In the genomic region with DNA sequence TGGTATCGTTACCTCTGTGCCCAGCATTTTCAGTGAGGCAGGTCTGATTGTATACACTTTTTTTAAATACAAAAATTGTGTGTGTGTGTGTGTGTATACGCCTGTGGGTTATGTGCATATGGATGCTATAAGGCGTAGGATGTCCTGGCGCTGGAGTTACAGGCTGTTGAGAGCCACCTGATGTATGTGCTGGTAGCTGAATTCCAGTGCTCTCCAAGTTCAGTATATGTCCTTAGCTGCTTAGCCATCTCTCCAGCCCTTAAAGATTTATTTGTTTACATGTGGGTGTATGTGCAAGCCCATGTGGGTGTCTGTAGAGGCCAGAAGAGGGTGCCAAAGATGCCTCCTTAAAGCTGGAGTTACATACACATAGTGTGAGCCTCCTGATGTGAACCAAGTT, we compare ENCODE assay signal across 8 mouse cellular contexts. TPM values are rescaled to one million over a fixed set of nuclear protein-coding genes. Genes with fewer than 3 reads are reported as not detected.
DNase-seq lines count a peak whose midpoint lies in the region; ATAC-seq and TF ChIP-seq lines count a peak whose summit lies in the region.

No protein-coding gene starts in this region.

- H3K9me3 ChIP-seq in heart, embryonic 10.5 days = no peaks in the 10 kb centered on the region
- no peaks in the 10 kb centered on the region for H3K9me3 ChIP-seq in CH12.LX (replicated peaks; ENCODE audit: low read length)
- H3K9me3 ChIP-seq in forebrain, embryonic 12.5 days = no peaks in the 10 kb centered on the region
- H3K9me3 ChIP-seq in liver, embryonic 15.5 days (replicated peaks) = no peaks in the 10 kb centered on the region

- no peak for DNase-seq in heart, embryonic 10.5 days (ENCODE audit: low spot score)
- no peak for DNase-seq in heart, adult 11 months
- DNase-seq in CH12.LX (ENCODE audit: extremely low read depth) = no peak
- no peak for DNase-seq in thymus, postnatal 36 days
- no peak for DNase-seq in kidney, postnatal 25 days
- DNase-seq in thymus, postnatal 10 days (ENCODE audit: low spot score in 2 of 2) = no peak

- in situ Hi-C loops in CH12.LX (cut with MboI; ENCODE audit: low pct_ligation_motif_present, low pct_unique_long_range_greater_than_20kb, low sequenced_read_pairs) = no loop called here

- H3K4me1 ChIP-seq in heart, embryonic 10.5 days = peaks cover 25% of the 10 kb centered on the region
- peaks cover 0 to 9% of the 10 kb centered on the region in 2 experiments; a peak in 2 of 4 replicates for H3K4me1 ChIP-seq in CH12.LX (ENCODE audit: control insufficient read depth in 1 of 2, insufficient read depth in 2 of 2)
- peaks cover 18% of the 10 kb centered on the region for H3K4me1 ChIP-seq in forebrain, embryonic 12.5 days
- peaks cover 32% of the 10 kb centered on the region for H3K4me1 ChIP-seq in liver, embryonic 15.5 days (replicated peaks)

- H3K36me3 ChIP-seq in heart, embryonic 10.5 days = no peaks in the 10 kb centered on the region
- H3K36me3 ChIP-seq in CH12.LX (replicated peaks in 1 of 2; ENCODE audit: control insufficient read depth in 1 of 2, insufficient read depth in 1 of 2, low read length in 1 of 2) = no peaks in the 10 kb centered on the region
- no peaks in the 10 kb centered on the region for H3K36me3 ChIP-seq in forebrain, embryonic 12.5 days (replicated peaks)
- no peaks in the 10 kb centered on the region for H3K36me3 ChIP-seq in liver, embryonic 15.5 days (replicated peaks)

- H3K27me3 ChIP-seq in heart, embryonic 10.5 days (ENCODE audit: insufficient read depth, poor library complexity, severe bottlenecking) = peaks cover 37% of the 10 kb centered on the region
- peaks cover 63% of the 10 kb centered on the region for H3K27me3 ChIP-seq in CH12.LX (replicated peaks)
- peaks cover 12% of the 10 kb centered on the region for H3K27me3 ChIP-seq in forebrain, embryonic 12.5 days
- peaks cover 32% of the 10 kb centered on the region for H3K27me3 ChIP-seq in liver, embryonic 15.5 days

- ATAC-seq in forebrain, embryonic 12.5 days (ENCODE audit: low FRiP score) = no peak
- ATAC-seq in liver, embryonic 15.5 days (ENCODE audit: insufficient read depth) = no peak

- no peak for TF ChIP-seq EP300 in CH12.LX (IDR thresholded peaks at IDR 0.05; ENCODE audit: low read length)

- no peak; the same call in 1 of the 2 replicates for TF ChIP-seq RAD21 in CH12.LX (IDR thresholded peaks at IDR 0.05; ENCODE audit: low read depth, low read length)

- no peak overlapping the region for H3K27ac ChIP-seq in heart, embryonic 10.5 days
- no peak overlapping the region for H3K27ac ChIP-seq in CH12.LX (ENCODE audit: insufficient read depth, low read depth)
- no peak overlapping the region for H3K27ac ChIP-seq in forebrain, embryonic 12.5 days
- no peak overlapping the region for H3K27ac ChIP-seq in liver, embryonic 15.5 days (replicated peaks)

- H3K9ac ChIP-seq in CH12.LX (ENCODE audit: insufficient read depth, low read depth) = no peak overlapping the region
- H3K9ac ChIP-seq in forebrain, embryonic 12.5 days = no peak overlapping the region
- H3K9ac ChIP-seq in liver, embryonic 15.5 days = no peak overlapping the region

- 61% methylated on average over 4 of the region's 4 CpGs for WGBS in heart, embryonic 10.5 days
- WGBS in forebrain, embryonic 12.5 days = 63% methylated on average over 4 of the region's 4 CpGs
- 55% methylated on average over 4 of the region's 4 CpGs for WGBS in liver, embryonic 15.5 days (ENCODE audit: insufficient replicate concordance)

- peak in 1 of 2 experiments; percentile 23; a peak in 2 of 4 replicates for TF ChIP-seq CTCF in CH12.LX (conservative IDR thresholded peaks at IDR 0.05 in 1 of 2, IDR thresholded peaks at IDR 0.05 in 1 of 2; ENCODE audit: low read depth in 2 of 2, low read length in 2 of 2)

- H3K4me2 ChIP-seq in CH12.LX (ENCODE audit: insufficient read depth, low read depth, poor library complexity, severe bottlenecking) = peak overlapping the region; percentile 78
- H3K4me2 ChIP-seq in forebrain, embryonic 12.5 days = peak overlapping the region; percentile 73
- peak overlapping the region; percentile 91 for H3K4me2 ChIP-seq in liver, embryonic 15.5 days

- H3K4me3 ChIP-seq in heart, embryonic 10.5 days = peak overlapping the region; percentile 91
- H3K4me3 ChIP-seq in CH12.LX (replicated peaks in 1 of 3; ENCODE audit: low read depth in 2 of 3, low read length in 2 of 3, poor library complexity in 1 of 3) = peak overlapping the region in 2 of 3 experiments; percentile 23 to 46
- peak overlapping the region; percentile 72 for H3K4me3 ChIP-seq in forebrain, embryonic 12.5 days (replicated peaks)
- H3K4me3 ChIP-seq in liver, embryonic 15.5 days (replicated peaks) = peak overlapping the region; percentile 91

- dilution Hi-C loops in CH12.LX (cut with MboI; ENCODE audit: extremely low pct_ligation_motif_present, extremely low pct_unique_long_range_greater_than_20kb, low sequenced_read_pairs) = no loop called here

- no peak for TF ChIP-seq POLR2A in CH12.LX (IDR thresholded peaks at IDR 0.05; ENCODE audit: low read depth, low read length)

- H3K79me2 ChIP-seq in CH12.LX (replicated peaks; ENCODE audit: control insufficient read depth, extremely low read depth, insufficient read depth, poor library complexity, severe bottlenecking) = no peaks in the 10 kb centered on the region

TF ChIP-seq in CH12.LX, 34 proteins besides CTCF, POLR2A, EP300 and RAD21:
- no peak for TF ChIP-seq HCFC1 (IDR thresholded peaks at IDR 0.05; ENCODE audit: low read depth, low read length)
- TF ChIP-seq ZC3H11A (IDR thresholded peaks at IDR 0.05; ENCODE audit: low read depth, low read length) = no peak
- no peak for TF ChIP-seq ETS1 (conservative IDR thresholded peaks at IDR 0.05; ENCODE audit: low read depth, low read length)
- TF ChIP-seq ELF1 (IDR thresholded peaks at IDR 0.05; ENCODE audit: low read depth, low read length) = no peak
- no peak for TF ChIP-seq MAX (IDR thresholded peaks at IDR 0.05; ENCODE audit: low read length)

RNA-seq across cellular contexts. Expression of a gene that starts 0.9 kb away (rescaled TPM):
- 101 and 117 TPM in 2 replicates for polyA plus RNA-seq in heart, embryonic 10.5 days (2016; fragmentation: Nextera tagmentation; extraction: Ambion mirVana)
- total RNA-seq in CH12.LX (2012; rRNA removed) (21.2 and 27.9 TPM in 2 replicates), CH12.LX (2014; rRNA removed) (17.0 and 17.8 TPM in 2 replicates)
- 6.4 and 8.1 TPM in 2 replicates for polyA plus RNA-seq in CH12.LX (2012; ENCODE audit: insufficient read length, low read depth)
- polyA plus RNA-seq in forebrain, embryonic 12.5 days (2016; fragmentation: Nextera tagmentation; extraction: Ambion mirVana) = 69.5 and 71.2 TPM in 2 replicates
- 62.9 and 69.4 TPM in 2 replicates for polyA plus RNA-seq in liver, embryonic 15.5 days (2015; fragmentation: Nextera tagmentation; extraction: Ambion mirVana)

RNA-seq across cellular contexts. Expression of a gene that starts 3.8 kb away (rescaled TPM):
- polyA plus RNA-seq in heart, embryonic 10.5 days (2016; fragmentation: Nextera tagmentation; extraction: Ambion mirVana) = 0.63 and 2.0 TPM in 2 replicates
- total RNA-seq in CH12.LX (2012; rRNA removed) (0.08 TPM in 1 of 2 replicates, not detected in the other), CH12.LX (2014; rRNA removed) (not detected in 2 replicates)
- not detected in 2 replicates for polyA plus RNA-seq in CH12.LX (2012; ENCODE audit: insufficient read length, low read depth)
- 4.3 and 4.6 TPM in 2 replicates for polyA plus RNA-seq in forebrain, embryonic 12.5 days (2016; fragmentation: Nextera tagmentation; extraction: Ambion mirVana)
- polyA plus RNA-seq in liver, embryonic 15.5 days (2015; fragmentation: Nextera tagmentation; extraction: Ambion mirVana) = not detected in 2 replicates

RNA-seq across cellular contexts. Expression of a gene that starts 11.6 kb away (rescaled TPM):
- 2.7 and 3.3 TPM in 2 replicates for polyA plus RNA-seq in heart, embryonic 10.5 days (2016; fragmentation: Nextera tagmentation; extraction: Ambion mirVana)
- total RNA-seq in CH12.LX (2012; rRNA removed) (0.17 and 0.47 TPM in 2 replicates), CH12.LX (2014; rRNA removed) (not detected in 2 replicates)
- 0.16 and 0.26 TPM in 2 replicates for polyA plus RNA-seq in CH12.LX (2012; ENCODE audit: insufficient read length, low read depth)
- 12.8 and 13.1 TPM in 2 replicates for polyA plus RNA-seq in forebrain, embryonic 12.5 days (2016; fragmentation: Nextera tagmentation; extraction: Ambion mirVana)
- 0.15 and 0.20 TPM in 2 replicates for polyA plus RNA-seq in liver, embryonic 15.5 days (2015; fragmentation: Nextera tagmentation; extraction: Ambion mirVana)

RNA-seq across cellular contexts. Expression of a gene that starts 11.8 kb away (rescaled TPM):
- 1.7 and 1.9 TPM in 2 replicates for polyA plus RNA-seq in heart, embryonic 10.5 days (2016; fragmentation: Nextera tagmentation; extraction: Ambion mirVana)
- 5.1 and 6.3 TPM in 2 replicates for total RNA-seq in CH12.LX (2012; rRNA removed)
- not detected in 2 replicates for total RNA-seq in CH12.LX (2014; rRNA removed)
- 0.07 and 0.12 TPM in 2 replicates for polyA plus RNA-seq in CH12.LX (2012; ENCODE audit: insufficient read length, low read depth)
- polyA plus RNA-seq in forebrain, embryonic 12.5 days (2016; fragmentation: Nextera tagmentation; extraction: Ambion mirVana) = 2.8 and 3.3 TPM in 2 replicates
- polyA plus RNA-seq in liver, embryonic 15.5 days (2015; fragmentation: Nextera tagmentation; extraction: Ambion mirVana) = 0.81 and 1.1 TPM in 2 replicates

RNA-seq across cellular contexts. Expression of a gene that starts 25.4 kb away (rescaled TPM):
- 5.5 and 5.6 TPM in 2 replicates for polyA plus RNA-seq in heart, embryonic 10.5 days (2016; fragmentation: Nextera tagmentation; extraction: Ambion mirVana)
- total RNA-seq in CH12.LX (2012; rRNA removed) (0.04 and 0.38 TPM in 2 replicates), CH12.LX (2014; rRNA removed) (not detected in 2 replicates)
- polyA plus RNA-seq in CH12.LX (2012; ENCODE audit: insufficient read length, low read depth) = 0.23 and 0.49 TPM in 2 replicates
- polyA plus RNA-seq in forebrain, embryonic 12.5 days (2016; fragmentation: Nextera tagmentation; extraction: Ambion mirVana) = 11.6 and 14.9 TPM in 2 replicates
- polyA plus RNA-seq in liver, embryonic 15.5 days (2015; fragmentation: Nextera tagmentation; extraction: Ambion mirVana) = 0.70 and 0.88 TPM in 2 replicates

Comparison
In these comparisons a context has a peak if more than half of its experiments do, and no peak if none do; other contexts are left out.
1. H3K4me3 ChIP-seq: peak in every context shown above with its lines; median percentile 91 in heart, embryonic 10.5 days; 91 in liver, embryonic 15.5 days; 72 in forebrain, embryonic 12.5 days; 34 in CH12.LX.